Mouse (Mus musculus) spleen, adult 18-20 months (tissue): ENCODE results near the gene C1qtnf2.

Experiments
- DNase-seq, 2 experiments: peaks; one replicate each; pipeline ENCODE4 v3.0.0; 2022; ENCODE audit warnings: mixed read lengths in 2 of 2

Gene C1qtnf2

DNA sequence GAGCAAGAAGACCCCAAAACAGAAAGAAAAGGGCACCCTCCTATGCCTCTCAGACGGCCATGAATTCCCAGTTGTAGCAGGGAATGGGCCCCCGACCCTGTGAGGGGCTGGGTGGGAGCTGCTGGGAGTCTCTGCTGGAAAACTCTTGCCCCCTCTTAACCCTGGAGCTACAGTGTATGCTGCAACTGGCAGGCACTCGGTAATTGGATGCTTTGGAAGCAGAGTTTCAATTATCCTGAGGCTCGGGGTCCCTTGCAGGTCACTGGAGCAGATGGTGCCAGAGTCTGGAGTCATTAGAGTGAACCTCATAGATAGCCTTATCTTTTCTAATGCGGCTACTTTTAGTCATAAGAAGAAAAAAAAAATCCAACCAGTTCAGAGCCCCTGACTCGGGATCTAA lies 65.8 kb downstream of the C1qtnf2 start:
- DNase-seq = no peak
